Mouse (Mus musculus) liver, embryonic 14.5 days (tissue): ENCODE data around the gene Pde6d.

Experiments used
- CTCF ChIP-seq: IDR thresholded peaks from 2 replicates; pipeline ENCODE4 v1.5.1; 2016; ENCODE audit warnings: antibody characterized with exemption, low read depth, control low read depth
- EP300 ChIP-seq: IDR thresholded peaks from 2 replicates; pipeline ENCODE4 v1.6.1; 2016; ENCODE audit warnings: antibody characterized with exemption, low read depth

GRCm38 (mm10) chr1:86529590-86529989, 52.8 kb downstream of the Pde6d start:
- TF ChIP-seq CTCF (no peak), EP300 (no peak)
